Mouse (Mus musculus) thymus, postnatal 14 days (tissue): Measurements from ENCODE around the gene Grin2d.

Experiments
- DNase-seq: peaks from one replicate; pipeline ENCODE4 v3.0.0; 2021

The Grin2d gene

GRCm38 (mm10) chr7:45897258-45897757 lies 19.1 kb upstream of the Grin2d start:
- DNase-seq, result peak; percentile 62

GRCm38 (mm10) chr7:45896517-45897257 lies 18.5 kb upstream of the Grin2d start, which contains the start of the genes Syngr4 and Tmem143:
Syngr4 (minus strand) TSS chr7:45896714.
Tmem143 (plus strand) TSS chr7:45896941.
- peak; percentile 95 for DNase-seq

GRCm38 (mm10) chr7:45895931-45896516 lies 17.8 kb upstream of the Grin2d start:
- DNase-seq, result no peak

- DNase-seq, result no peak
Observed at GRCm38 (mm10) chr7:45892651-45893050, 14.5 kb upstream of the Grin2d start.

- no peak for DNase-seq
Observed at GRCm38 (mm10) chr7:45887246-45887645, 9.1 kb upstream of the Grin2d start.

- DNase-seq, result no peak
Observed at GRCm38 (mm10) chr7:45881011-45881410, 2.8 kb upstream of the Grin2d start.

- no peak for DNase-seq
Observed at GRCm38 (mm10) chr7:45880531-45880930, 2.4 kb upstream of the Grin2d start.

- no peak for DNase-seq
Observed at GRCm38 (mm10) chr7:45876895-45877294, 1.3 kb downstream of the Grin2d start.

GRCm38 (mm10) chr7:45873061-45873947 lies 4.9 kb downstream of the Grin2d start:
- DNase-seq, result peak; percentile 65

- DNase-seq, result peak; percentile 93
Observed at GRCm38 (mm10) chr7:45872624-45873023, 5.6 kb downstream of the Grin2d start, which contains the start of gene Kdelr1. Kdelr1 (plus strand) TSS chr7:45872772.

GRCm38 (mm10) chr7:45870282-45871058 lies 7.7 kb downstream of the Grin2d start:
- DNase-seq, result peak; percentile 27

- no peak for DNase-seq
Observed at GRCm38 (mm10) chr7:45869787-45870186, 8.4 kb downstream of the Grin2d start.

GRCm38 (mm10) chr7:45869107-45869670 lies 9.0 kb downstream of the Grin2d start:
- DNase-seq, result no peak

- no peak for DNase-seq
Observed at GRCm38 (mm10) chr7:45867871-45868270, 10.3 kb downstream of the Grin2d start.

- DNase-seq, result peak; percentile 92
Observed at GRCm38 (mm10) chr7:45865925-45866910, 12.0 kb downstream of the Grin2d start.

GRCm38 (mm10) chr7:45864435-45864834 lies 13.7 kb downstream of the Grin2d start:
- DNase-seq, result no peak

GRCm38 (mm10) chr7:45862804-45863203 lies 15.4 kb downstream of the Grin2d start:
- no peak for DNase-seq

- no peak for DNase-seq
Observed at GRCm38 (mm10) chr7:45859008-45859407, 19.2 kb downstream of the Grin2d start.

- no peak for DNase-seq
Observed at GRCm38 (mm10) chr7:45856950-45857901, 21.0 kb downstream of the Grin2d start.
